Mouse (Mus musculus): ENCODE data around the gene 4930404H24Rik.

- TF ChIP-seq CTCF (IDR thresholded peaks at IDR 0.05; ENCODE audit: low read depth), result no peak
- no peak for TF ChIP-seq EP300 (IDR thresholded peaks at IDR 0.05; ENCODE audit: low read depth)
These were observed 2.5 kb upstream of the 4930404H24Rik start for GRCm38 (mm10) chr2:153490116-153490515.

All from liver, embryonic 14.5 days (tissue).